Mouse (Mus musculus) embryonic facial prominence, embryonic 12.5 days (tissue): ENCODE measurements around the gene Pbld1. TPM values are rescaled to one million over a fixed set of nuclear protein-coding genes. Genes with fewer than 3 reads are reported as not detected.

Experiments used
- ATAC-seq: fragments of 200-750 bp; cut with Nextera tagmentation; 2 replicates; pipeline ENCODE4 v1.8.0; 2017; ENCODE audit not compliant: insufficient number of reproducible peaks, insufficient read depth, low FRiP score, low TSS enrichment
- H3K27ac ChIP-seq: fragments of 300-500 bp; sonication (generic); 2 replicates; pipeline ENCODE4 v1.5.1; 2016; ENCODE audit warnings: mild to moderate bottlenecking
- H3K27me3 ChIP-seq: fragments of 300-500 bp; sonication (generic); 2 replicates; pipeline ENCODE4 v1.6.1; 2016; ENCODE audit warnings: mild to moderate bottlenecking, moderate library complexity
- H3K36me3 ChIP-seq: fragments of 300-500 bp; sonication (generic); 2 replicates; pipeline ENCODE4 v1.6.1; 2016; ENCODE audit warnings: mild to moderate bottlenecking
- H3K4me1 ChIP-seq: fragments of 300-500 bp; sonication (generic); 2 replicates; pipeline ENCODE4 v1.6.1; 2016
- H3K4me2 ChIP-seq: fragments of 300-500 bp; sonication (generic); replicated peaks from 2 replicates; pipeline ENCODE4 v1.6.1; 2016; ENCODE audit warnings: mild to moderate bottlenecking, moderate library complexity
- H3K4me3 ChIP-seq: fragments of 300-500 bp; sonication (generic); 2 replicates; pipeline ENCODE4 v1.5.1; 2016; ENCODE audit warnings: mild to moderate bottlenecking
- H3K9ac ChIP-seq: fragments of 300-500 bp; sonication (generic); 2 replicates; pipeline ENCODE4 v1.6.1; 2016; ENCODE audit warnings: mild to moderate bottlenecking, moderate library complexity
- H3K9me3 ChIP-seq: fragments of 300-500 bp; sonication (generic); 2 replicates; pipeline ENCODE4 v1.6.1; 2016; ENCODE audit warnings: mild to moderate bottlenecking, moderate library complexity
- WGBS: fragments of 180-500 bp; shearing (Covaris S2); methylation state at CpG from one replicate; pipeline ENCODE4 v1.1.7; 2016; 5-methylcytosine and 5-hydroxymethylcytosine counted together
- polyA plus RNA-seq: library from polyadenylated mRNA; unstranded; fragments of >200 nt; fragmentation: Nextera tagmentation; extraction: Ambion mirVana; gene quantifications from 2 replicates; pipeline ENCODE4 v1.2.1, GENCODE M21; 2016

Gene Pbld1
- polyA plus RNA-seq, 1 experiment from 2014 or later, result 1.4 TPM

GRCm38 (mm10) chr10:63065561-63065960 lies 5.6 kb downstream of the Pbld1 start:
- Histone ChIP-seq H3K9me3 (no peaks in the 10 kb centered on the region; the same call in 1 of the 2 replicates), H3K4me3 (no peak overlapping the region), H3K4me2 (no peak overlapping the region), H3K27ac (no peak overlapping the region), H3K36me3 (no peaks in the 10 kb centered on the region), H3K9ac (no peak overlapping the region), H3K27me3 (no peaks in the 10 kb centered on the region), H3K4me1 (no peaks in the 10 kb centered on the region)
- ATAC-seq, result no peak
- 52% methylated on average over 8 of the region's 8 CpGs for WGBS

GRCm38 (mm10) chr10:63065988-63066387 lies 6.0 kb downstream of the Pbld1 start:
- Histone ChIP-seq H3K9ac (no peak overlapping the region), H3K9me3 (no peaks in the 10 kb centered on the region; the same call in 1 of the 2 replicates)

GRCm38 (mm10) chr10:63086304-63086703 lies 26.3 kb downstream of the Pbld1 start:
- no peak for ATAC-seq
- Histone ChIP-seq H3K4me3 (no peak overlapping the region), H3K9me3 (no peaks in the 10 kb centered on the region), H3K4me2 (no peak overlapping the region), H3K9ac (no peak overlapping the region), H3K4me1 (0 out of 2 replicates have a peak, but pooled peaks cover 3% of the 10 kb centered on the region), H3K27me3 (no peaks in the 10 kb centered on the region), H3K27ac (no peak overlapping the region), H3K36me3 (no peaks in the 10 kb centered on the region)
- 83% methylated on average over 10 of the region's 10 CpGs for WGBS

More at GRCm38 (mm10) chr10:63065988-63066387, 6.0 kb downstream of the Pbld1 start:
- Histone ChIP-seq H3K36me3 (no peaks in the 10 kb centered on the region), H3K4me3 (no peak overlapping the region), H3K27me3 (no peaks in the 10 kb centered on the region), H3K4me1 (no peaks in the 10 kb centered on the region), H3K27ac (no peak overlapping the region), H3K4me2 (no peak overlapping the region)
- peak; percentile 68 for ATAC-seq
- 8% methylated on average over 5 of the region's 5 CpGs for WGBS

GRCm38 (mm10) chr10:63089103-63089757 lies 29.3 kb downstream of the Pbld1 start:
- Histone ChIP-seq H3K4me3 (peak overlapping the region; percentile 30), H3K27ac (no peak overlapping the region), H3K4me2 (peak overlapping the region; percentile 59), H3K4me1 (0 out of 2 replicates have a peak, but pooled peaks cover 3% of the 10 kb centered on the region), H3K27me3 (no peaks in the 10 kb centered on the region), H3K9ac (no peak overlapping the region), H3K9me3 (no peaks in the 10 kb centered on the region), H3K36me3 (no peaks in the 10 kb centered on the region)
- 29% methylated on average over 8 of the region's 8 CpGs for WGBS
- ATAC-seq, result no peak

GRCm38 (mm10) chr10:63089758-63090571 lies 30.0 kb downstream of the Pbld1 start:
- H3K4me3 ChIP-seq, result peak overlapping the region; percentile 30
- H3K4me1 ChIP-seq, result 0 out of 2 replicates have a peak, but pooled peaks cover 3% of the 10 kb centered on the region
- no peak overlapping the region for H3K27ac ChIP-seq
- H3K27me3 ChIP-seq, result no peaks in the 10 kb centered on the region
- 5% methylated on average over 26 of the region's 26 CpGs for WGBS
- no peak for ATAC-seq
- H3K4me2 ChIP-seq, result peak overlapping the region; percentile 59
- no peaks in the 10 kb centered on the region for H3K9me3 ChIP-seq
- H3K9ac ChIP-seq, result peak overlapping the region; percentile 40
- H3K36me3 ChIP-seq, result no peaks in the 10 kb centered on the region

- H3K36me3 ChIP-seq, result no peaks in the 10 kb centered on the region
- no peak overlapping the region for H3K9ac ChIP-seq
- H3K4me2 ChIP-seq, result no peak overlapping the region
- H3K27ac ChIP-seq, result no peak overlapping the region
- no peak for ATAC-seq
- H3K4me1 ChIP-seq, result 0 out of 2 replicates have a peak, but pooled peaks cover 3% of the 10 kb centered on the region
- no peaks in the 10 kb centered on the region for H3K27me3 ChIP-seq
- WGBS, result 70% methylated on average over 7 of the region's 7 CpGs
- no peaks in the 10 kb centered on the region for H3K9me3 ChIP-seq
- no peak overlapping the region for H3K4me3 ChIP-seq
Observed at GRCm38 (mm10) chr10:63091915-63092314, 32.0 kb downstream of the Pbld1 start.

- H3K9me3 ChIP-seq, result no peaks in the 10 kb centered on the region
- no peak overlapping the region for H3K27ac ChIP-seq
- peaks cover 4% of the 10 kb centered on the region for H3K27me3 ChIP-seq
- no peak for ATAC-seq
- no peak overlapping the region for H3K9ac ChIP-seq
- H3K4me3 ChIP-seq, result no peak overlapping the region
- H3K4me1 ChIP-seq, result 0 out of 2 replicates have a peak, but pooled peaks cover 3% of the 10 kb centered on the region
- WGBS, result 73% methylated on average over 9 of the region's 10 CpGs
- H3K4me2 ChIP-seq, result no peak overlapping the region
- no peaks in the 10 kb centered on the region for H3K36me3 ChIP-seq
Observed at GRCm38 (mm10) chr10:63092616-63093550, 32.9 kb downstream of the Pbld1 start.

- peaks cover 32% of the 10 kb centered on the region for H3K27me3 ChIP-seq
- H3K9ac ChIP-seq, result no peak overlapping the region
- H3K4me3 ChIP-seq, result no peak overlapping the region
- H3K27ac ChIP-seq, result no peak overlapping the region
- H3K4me1 ChIP-seq, result 0 out of 2 replicates have a peak, but pooled peaks cover 3% of the 10 kb centered on the region
- H3K36me3 ChIP-seq, result no peaks in the 10 kb centered on the region
- H3K9me3 ChIP-seq, result no peaks in the 10 kb centered on the region
- H3K4me2 ChIP-seq, result no peak overlapping the region
- no peak for ATAC-seq
- WGBS, result 34% methylated on average over 2 of the region's 2 CpGs
Observed at GRCm38 (mm10) chr10:63096757-63097156, 36.8 kb downstream of the Pbld1 start.

- Histone ChIP-seq H3K4me2 (no peak overlapping the region), H3K27ac (no peak overlapping the region), H3K36me3 (no peaks in the 10 kb centered on the region), H3K4me3 (no peak overlapping the region), H3K4me1 (0 out of 2 replicates have a peak, but pooled peaks cover 3% of the 10 kb centered on the region), H3K9ac (no peak overlapping the region), H3K27me3 (peaks cover 35% of the 10 kb centered on the region), H3K9me3 (no peaks in the 10 kb centered on the region)
- ATAC-seq, result no peak
- 66% methylated on average over 12 of the region's 12 CpGs for whole genome bisulfite sequencing
Observed at GRCm38 (mm10) chr10:63098191-63098590, 38.2 kb downstream of the Pbld1 start.

- H3K9me3 ChIP-seq, result no peaks in the 10 kb centered on the region
- H3K4me1 ChIP-seq, result 0 out of 2 replicates have a peak, but pooled peaks cover 3% of the 10 kb centered on the region
- peaks cover 35% of the 10 kb centered on the region for H3K27me3 ChIP-seq
- ATAC-seq, result no peak
- H3K27ac ChIP-seq, result no peak within 1 kb of the TSS
- H3K36me3 ChIP-seq, result no peaks in the 10 kb centered on the region
- H3K4me3 ChIP-seq, result peak within 1 kb of the TSS; percentile 57
- H3K4me2 ChIP-seq, result peak within 1 kb of the TSS; percentile 91
- H3K9ac ChIP-seq, result peak within 1 kb of the TSS; percentile 65
- WGBS, result 3% methylated on average over 16 of the region's 16 CpGs
Observed at GRCm38 (mm10) chr10:63099521-63099920, 39.6 kb downstream of the Pbld1 start, which contains the start of gene Atoh7. Gene Atoh7, plus strand, starts transcription at chr10:63099651.
